Mouse (Mus musculus): Measurements from ENCODE around the gene Cnot8. TPM values are rescaled to one million over a fixed set of nuclear protein-coding genes. Genes with fewer than 3 reads are reported as not detected.
A peak's percentile ranks its signal among the peaks of the same experiment; 100 is the strongest.
"Not testable (repeated sequence)": the region's sequence is repeated elsewhere in the genome, so short reads cannot be mapped to it uniquely, and the experiment has no call there.

Gene Cnot8
- total RNA-seq, 2 experiments from 2014 or later, result 56.0 to 57.7 TPM

- DNase-seq (ENCODE audit: low spot score in 2 of 2), result no peak
- no peak for TF ChIP-seq CTCF (conservative IDR thresholded peaks at IDR 0.05)
- Histone ChIP-seq H3K27ac (peak overlapping the region; percentile 28), H3K4me3 (peak overlapping the region; percentile 50)
Observed at GRCm38 (mm10) chr11:58096821-58097620, 6.9 kb upstream of the Cnot8 start.

- DNase-seq (ENCODE audit: low spot score in 2 of 2), result no peak
- no peak for TF ChIP-seq CTCF (conservative IDR thresholded peaks at IDR 0.05)
- peak overlapping the region; percentile 28 for H3K27ac ChIP-seq
- peak overlapping the region; percentile 50 for H3K4me3 ChIP-seq
Observed at GRCm38 (mm10) chr11:58097621-58098365, 6.2 kb upstream of the Cnot8 start.

GRCm38 (mm10) chr11:58098366-58098720, 5.6 kb upstream of the Cnot8 start:
- peak; percentile 68 for TF ChIP-seq CTCF (conservative IDR thresholded peaks at IDR 0.05)
- not testable (repeated sequence) for H3K27ac ChIP-seq; DNase-seq (ENCODE audit: low spot score in 2 of 2); H3K4me3 ChIP-seq

GRCm38 (mm10) chr11:58100006-58100405, 3.9 kb upstream of the Cnot8 start:
- H3K27ac ChIP-seq, result no peak overlapping the region
- no peak for TF ChIP-seq CTCF (conservative IDR thresholded peaks at IDR 0.05)
- no peak for DNase-seq (ENCODE audit: low spot score in 2 of 2)
- H3K4me3 ChIP-seq, result no peak overlapping the region

- no peak overlapping the region for H3K27ac ChIP-seq
- no peak for TF ChIP-seq CTCF (conservative IDR thresholded peaks at IDR 0.05)
- no peak for DNase-seq (ENCODE audit: low spot score in 2 of 2)
- H3K4me3 ChIP-seq, result no peak overlapping the region
Observed at GRCm38 (mm10) chr11:58101194-58101720, 2.7 kb upstream of the Cnot8 start.

GRCm38 (mm10) chr11:58102146-58102545, 1.8 kb upstream of the Cnot8 start:
- TF ChIP-seq CTCF (conservative IDR thresholded peaks at IDR 0.05), result no peak

GRCm38 (mm10) chr11:58102581-58103343, 1.2 kb upstream of the Cnot8 start:
- DNase-seq (ENCODE audit: low spot score in 2 of 2), result no peak
- TF ChIP-seq CTCF (conservative IDR thresholded peaks at IDR 0.05), result no peak
- H3K27ac ChIP-seq, result no peak overlapping the region
- H3K4me3 ChIP-seq, result no peak overlapping the region

More at GRCm38 (mm10) chr11:58102146-58102545, 1.8 kb upstream of the Cnot8 start:
- Histone ChIP-seq H3K4me3 (no peak overlapping the region), H3K27ac (no peak overlapping the region)
- no peak for DNase-seq (ENCODE audit: low spot score in 2 of 2)

- peak overlapping the region; percentile 93 for H3K27ac ChIP-seq
Observed at GRCm38 (mm10) chr11:58103344-58103653, 654 bp upstream of the Cnot8 start.

GRCm38 (mm10) chr11:58104351-58104791, 418 bp downstream of the Cnot8 start:
- no peak for DNase-seq (ENCODE audit: low spot score in 2 of 2)

More at GRCm38 (mm10) chr11:58103344-58103653, 654 bp upstream of the Cnot8 start:
- TF ChIP-seq CTCF (conservative IDR thresholded peaks at IDR 0.05), result no peak
- H3K4me3 ChIP-seq, result peak overlapping the region; percentile 72
- no peak for DNase-seq (ENCODE audit: low spot score in 2 of 2)

GRCm38 (mm10) chr11:58107009-58107408, 3.1 kb downstream of the Cnot8 start:
- no peak overlapping the region for H3K4me3 ChIP-seq
- DNase-seq (ENCODE audit: low spot score in 2 of 2), result no peak
- peak; percentile 62 for TF ChIP-seq CTCF (conservative IDR thresholded peaks at IDR 0.05)
- no peak overlapping the region for H3K27ac ChIP-seq

More at GRCm38 (mm10) chr11:58104351-58104791, 418 bp downstream of the Cnot8 start:
- no peak for TF ChIP-seq CTCF (conservative IDR thresholded peaks at IDR 0.05)
- H3K4me3 ChIP-seq, result peak overlapping the region; percentile 72
- H3K27ac ChIP-seq, result peak overlapping the region; percentile 93

GRCm38 (mm10) chr11:58107664-58108337, 3.8 kb downstream of the Cnot8 start:
- no peak overlapping the region for H3K27ac ChIP-seq
- no peak for DNase-seq (ENCODE audit: low spot score in 2 of 2)
- no peak overlapping the region for H3K4me3 ChIP-seq
- TF ChIP-seq CTCF (conservative IDR thresholded peaks at IDR 0.05), result no peak

- Histone ChIP-seq H3K27ac (peak overlapping the region; percentile 28; the same call in 1 of the 2 replicates), H3K4me3 (no peak overlapping the region)
- TF ChIP-seq CTCF (conservative IDR thresholded peaks at IDR 0.05), result no peak
- DNase-seq (ENCODE audit: low spot score in 2 of 2), result no peak
Observed at GRCm38 (mm10) chr11:58116560-58116959, 12.6 kb downstream of the Cnot8 start.
